Mouse (Mus musculus) megakaryocyte, adult 5-6 weeks (primary cell): ENCODE results near the gene Hist1h2bp. TPM values are rescaled to one million over a fixed set of nuclear protein-coding genes. Genes with fewer than 3 reads are reported as not detected.

Source experiments
- ATAC-seq: 2 replicates; pipeline ENCODE4 v1.8.0; 2016; ENCODE audit warnings: mild to moderate bottlenecking, inconsistent platforms; ENCODE audit not compliant: poor library complexity, severe bottlenecking
- total RNA-seq, 2 experiments: library from RNA; stranded (forward) in 1 of 2; stranded (reverse) in 1 of 2; fragments of 153-499, 151-499 nt in 1 of 2; fragments of 221-1000, 200-1000 nt in 1 of 2; gene quantifications; 2 replicates each; pipeline versions ENCODE4 v1.2.3 to v1.2.4; 2015 to 2017

Hist1h2bp gene
- total RNA-seq (2015) (15.3 and 29.2 TPM in 2 replicates), total RNA-seq (2017) (50.7 and 60.8 TPM in 2 replicates)

- ATAC-seq, result peak; percentile 90
These were observed at the start of gene Hist1h2bp, which contains the start of gene Hist1h2an for GRCm38 (mm10) chr13:21786899-21787629. Hist1h2bp (plus strand) TSS chr13:21787461. Hist1h2an (minus strand) TSS chr13:21787218.

- no peak for ATAC-seq
These were observed 42.3 kb upstream of the Hist1h2bp start for GRCm38 (mm10) chr13:21745006-21745405.

GRCm38 (mm10) chr13:21749387-21750158, 37.7 kb upstream of the Hist1h2bp start:
- ATAC-seq, result no peak

- ATAC-seq, result peak; percentile 73
These were observed 36.9 kb upstream of the Hist1h2bp start, which contains the start of gene Hist1h4k for GRCm38 (mm10) chr13:21750159-21751017. Hist1h4k (minus strand) TSS chr13:21750505.

GRCm38 (mm10) chr13:21751417-21751816, 35.8 kb upstream of the Hist1h2bp start:
- ATAC-seq, result no peak

GRCm38 (mm10) chr13:21751827-21752226, 35.4 kb upstream of the Hist1h2bp start:
- ATAC-seq, result no peak

- ATAC-seq, result no peak
These were observed 34.9 kb upstream of the Hist1h2bp start for GRCm38 (mm10) chr13:21752356-21752755.

- ATAC-seq, result 0 out of 2 replicates have a peak, but pooled peaks have one; percentile 16
These were observed 34.2 kb upstream of the Hist1h2bp start for GRCm38 (mm10) chr13:21753051-21753523.

GRCm38 (mm10) chr13:21753524-21754285, 33.6 kb upstream of the Hist1h2bp start, which contains the start of the genes Hist1h2ak and Hist1h2bn:
Hist1h2ak (minus strand) TSS chr13:21753827.
Hist1h2bn (plus strand) TSS chr13:21754123.
- peak; percentile 81 for ATAC-seq

GRCm38 (mm10) chr13:21754294-21755001, 32.8 kb upstream of the Hist1h2bp start:
- ATAC-seq, result 0 out of 2 replicates have a peak, but pooled peaks have one; percentile 11

- ATAC-seq, result no peak
These were observed 31.6 kb upstream of the Hist1h2bp start for GRCm38 (mm10) chr13:21755707-21756106.

- ATAC-seq, result peak; percentile 69
These were observed 8.2 kb upstream of the Hist1h2bp start for GRCm38 (mm10) chr13:21778814-21779766.

GRCm38 (mm10) chr13:21779767-21780731, 7.2 kb upstream of the Hist1h2bp start, which contains the start of gene Hist1h1b:
Hist1h1b (minus strand) TSS chr13:21780625.
- ATAC-seq, result peak; percentile 45

GRCm38 (mm10) chr13:21781021-21781555, 6.2 kb upstream of the Hist1h2bp start:
- ATAC-seq, result no peak

- no peak for ATAC-seq
These were observed 5.6 kb upstream of the Hist1h2bp start for GRCm38 (mm10) chr13:21781639-21782038.
